Mouse (Mus musculus) T-cell, adult 2 months (primary cell): ENCODE measurements at regions not wholly inside any gene's neighbourhood (a gene's known extent, or its start where the extent isn't known, plus 50 kb on each side); places are given as distances from the start of the nearest gene placed in this dataset.

ENCODE experiments used
- DNase-seq: peaks from one replicate; pipeline ENCODE4 v3.0.0; 2022; ENCODE audit warnings: low spot score

DNA sequence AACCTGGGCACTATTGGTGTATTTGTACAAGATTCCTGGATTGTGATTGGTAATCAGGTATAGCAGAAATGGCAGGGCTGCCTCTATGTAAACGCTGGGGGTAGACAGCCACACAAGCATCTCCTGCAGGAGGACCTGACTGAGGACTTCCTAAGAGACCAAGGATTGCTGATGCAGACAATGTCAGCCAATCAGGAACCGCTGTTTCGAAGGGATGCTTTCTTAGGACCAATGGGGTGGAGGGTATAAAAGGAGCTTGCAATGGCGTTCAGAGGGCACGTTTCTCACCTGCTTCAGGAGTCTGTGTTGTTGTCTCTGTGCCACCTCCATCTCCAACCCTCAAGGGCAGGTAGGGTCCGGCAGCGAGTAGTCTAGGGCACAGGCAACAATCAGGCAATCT, 393.7 kb downstream of the Gm45692 start:
- no peak for DNase-seq

DNA sequence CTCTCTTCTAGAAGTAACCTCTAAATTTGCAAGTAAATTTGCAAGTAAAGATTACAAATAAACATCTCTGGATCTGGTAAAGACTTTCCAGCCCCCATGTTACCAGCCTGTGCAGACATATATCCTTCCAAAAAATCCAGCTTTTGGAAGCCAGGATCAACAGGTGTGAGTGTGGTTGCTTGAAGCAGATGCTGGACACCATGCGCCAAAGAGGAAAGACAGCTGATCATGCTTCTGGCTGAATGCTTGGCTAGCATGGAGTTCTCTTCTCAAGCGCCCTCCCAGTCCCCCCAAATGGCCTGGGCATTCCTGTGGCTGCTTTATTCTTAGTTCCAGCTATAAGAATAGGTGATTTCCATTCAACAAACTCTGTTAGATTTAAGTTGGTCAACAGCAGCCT, 404.9 kb downstream of the Gm45692 start:
- DNase-seq = no peak

DNA sequence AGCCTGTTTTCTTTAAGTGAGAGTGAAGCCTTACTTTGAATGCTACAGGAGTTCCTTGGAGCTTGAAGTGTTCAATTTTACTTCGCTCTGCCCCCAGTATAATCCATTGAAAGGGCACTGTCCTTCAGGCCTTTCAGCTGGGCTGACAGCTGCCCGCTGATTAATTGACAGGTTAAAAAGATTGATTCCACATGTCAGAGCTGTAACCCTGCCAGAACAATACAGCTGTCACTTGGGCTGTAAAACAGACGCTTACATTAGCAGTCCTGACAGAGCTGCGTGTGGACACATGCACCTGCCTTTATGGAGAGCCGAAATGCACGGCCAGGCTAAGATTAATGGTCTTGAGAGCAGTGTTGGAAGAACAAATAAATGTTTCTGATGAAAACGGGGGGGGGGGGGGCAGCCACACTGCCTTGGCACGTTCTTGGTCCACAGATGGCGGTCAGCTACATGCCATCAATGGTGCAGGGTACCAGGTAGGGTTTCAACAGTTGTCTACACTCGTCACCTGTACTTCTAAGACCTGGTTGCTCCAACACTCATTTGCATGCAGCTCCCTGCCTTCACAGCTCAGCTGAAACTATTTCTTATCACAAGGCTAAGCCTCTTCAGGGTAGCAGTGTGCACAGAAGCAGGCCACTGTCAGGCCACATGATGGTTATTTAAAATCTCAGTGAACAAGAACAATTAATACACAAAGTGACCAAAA, 407.3 kb downstream of the Gm45692 start:
- DNase-seq = no peak

DNA sequence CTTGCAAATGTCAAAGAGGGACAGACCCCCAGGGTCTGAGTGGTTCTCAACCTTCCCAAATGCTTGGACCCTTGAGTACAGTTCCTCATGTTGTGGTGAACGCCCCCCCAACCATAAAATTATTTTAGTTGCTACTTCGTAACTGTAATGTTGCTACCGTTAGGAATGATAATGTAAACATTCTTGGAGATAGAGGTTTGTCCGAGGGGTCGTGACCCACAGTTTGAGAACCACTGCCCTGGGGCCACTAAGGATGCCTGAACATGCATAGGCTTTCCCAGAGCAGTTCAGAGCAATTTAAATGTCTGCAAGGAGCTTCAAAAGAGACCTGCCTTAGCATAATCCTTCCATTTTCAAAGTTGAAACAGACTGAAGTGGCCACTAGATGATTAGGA, 407.8 kb downstream of the Gm45692 start:
- DNase-seq = no peak

DNA sequence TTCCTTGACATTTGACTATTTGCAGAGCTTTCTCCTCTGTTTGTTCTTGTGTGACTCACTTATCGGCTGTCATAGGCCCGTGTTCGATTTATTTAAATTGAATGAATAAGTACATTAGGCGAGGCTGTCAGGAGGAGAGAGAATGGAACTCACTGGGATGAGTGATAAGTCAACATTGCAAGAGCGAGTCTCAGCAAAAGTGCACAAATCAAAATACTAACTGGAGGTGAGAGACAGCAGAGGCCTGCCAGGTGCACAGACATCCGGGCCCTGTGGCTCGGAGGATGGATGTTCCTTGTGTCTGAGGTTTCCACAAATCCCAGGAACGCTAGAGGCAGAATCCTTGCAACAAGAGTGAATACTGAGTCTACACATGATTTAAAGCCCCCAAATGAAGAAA, 410.6 kb downstream of the Gm45692 start:
- DNase-seq = no peak

DNA sequence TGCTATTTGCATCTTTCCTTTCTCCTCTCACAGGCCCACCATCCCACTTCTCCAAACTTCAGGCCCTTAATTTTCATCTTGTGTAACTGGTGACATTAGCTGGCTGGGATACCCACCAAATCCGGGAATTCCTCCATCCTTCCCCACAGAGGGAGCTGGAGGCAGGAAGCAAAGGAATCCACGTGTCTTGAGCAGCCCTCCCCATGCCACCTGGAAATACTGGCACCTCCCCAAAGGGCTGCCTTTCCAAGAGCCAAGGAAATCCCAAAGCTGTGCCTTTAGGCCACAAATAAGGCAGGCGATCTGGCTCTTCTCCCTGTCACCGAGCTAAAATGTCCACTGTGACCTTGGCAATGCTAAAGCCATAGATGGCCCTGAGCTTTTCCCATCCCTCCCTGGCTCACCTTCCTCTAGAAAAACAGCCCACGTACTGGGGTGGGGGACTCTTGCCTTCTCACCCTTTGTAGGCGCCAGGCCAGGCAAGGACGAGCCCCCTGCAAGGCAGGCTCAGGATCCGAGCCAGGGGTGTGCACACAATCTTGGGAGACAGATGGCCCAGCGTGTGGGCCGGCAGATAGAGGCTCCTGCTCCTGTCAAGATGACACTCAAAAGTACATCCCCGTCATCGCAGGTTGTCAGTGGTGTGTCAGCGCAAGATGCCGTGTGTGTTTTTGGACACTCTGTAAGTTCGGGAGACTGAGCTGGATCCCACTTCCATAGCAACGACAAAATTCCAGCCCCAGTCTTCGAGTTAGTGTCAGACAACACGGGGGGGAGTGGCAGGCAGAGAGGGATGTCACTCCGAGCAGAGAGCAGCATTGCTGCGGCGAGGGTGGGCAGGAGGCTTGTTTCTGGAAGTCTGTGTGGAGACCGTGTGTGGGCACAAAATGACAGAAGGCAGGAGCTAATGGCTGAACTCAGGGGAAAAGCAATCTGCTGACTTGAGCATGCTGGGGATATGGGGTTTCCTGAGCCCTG, 414.4 kb downstream of the Gm45692 start:
- DNase-seq = no peak

DNA sequence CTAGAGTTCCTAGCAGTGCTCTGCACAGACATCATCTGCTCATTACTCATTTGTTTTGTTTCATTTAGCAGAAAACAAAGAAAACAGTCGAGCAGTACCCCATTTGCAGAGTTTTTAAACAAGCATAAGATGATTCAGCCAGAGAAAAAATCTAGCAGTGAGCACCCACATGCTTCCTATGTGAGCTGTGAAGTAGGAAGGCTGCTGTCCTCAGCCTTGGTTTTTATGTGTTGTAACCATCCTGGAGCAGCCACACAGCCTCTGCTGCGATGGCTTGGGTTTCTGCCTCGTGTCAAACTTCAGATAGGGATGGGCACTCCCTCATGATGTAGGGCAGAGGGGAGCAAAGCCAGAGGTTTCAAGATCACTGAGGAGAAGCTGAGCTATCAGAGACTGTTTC, 416.5 kb downstream of the Gm45692 start:
- DNase-seq = no peak

DNA sequence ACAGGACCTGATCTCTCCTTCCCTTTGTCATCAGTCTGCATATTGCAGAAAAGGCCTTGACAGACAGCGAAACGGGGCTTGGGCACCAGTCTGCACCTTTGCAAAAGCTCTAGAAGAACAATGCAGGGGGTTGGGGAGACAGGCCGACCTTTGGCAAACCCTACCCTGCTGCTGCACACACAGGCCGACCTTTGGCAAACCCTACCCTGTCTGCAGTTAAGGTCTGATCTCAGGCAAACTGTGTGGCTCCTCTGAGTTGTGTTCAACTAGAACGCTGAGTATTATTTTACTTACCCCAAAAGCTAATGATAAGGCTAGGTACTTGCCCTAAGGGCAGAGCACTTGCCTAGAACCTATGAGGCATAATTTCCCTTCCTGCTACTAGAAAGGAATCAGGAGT, 423.4 kb upstream of the Zfp703 start:
- DNase-seq = no peak

DNA sequence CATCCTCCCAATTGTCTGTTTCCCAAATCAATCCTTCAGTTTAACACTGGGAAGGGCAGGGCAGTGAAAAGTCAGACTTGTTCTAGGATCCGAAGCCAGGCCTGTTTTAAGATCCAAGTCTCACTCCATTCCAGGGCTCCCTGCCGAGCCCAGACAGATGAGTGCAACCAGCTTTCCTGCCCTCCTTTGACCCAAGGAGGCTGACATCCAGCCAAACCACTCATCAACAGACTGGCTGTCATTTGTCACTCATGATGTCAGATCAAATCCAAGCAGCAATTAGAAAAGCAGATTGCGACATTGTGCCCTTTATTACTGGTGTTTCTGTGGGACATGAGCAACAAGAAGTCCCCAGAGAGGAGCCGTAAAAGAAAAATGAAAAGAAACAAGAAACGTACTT, 417.9 kb upstream of the Zfp703 start:
- DNase-seq = no peak

DNA sequence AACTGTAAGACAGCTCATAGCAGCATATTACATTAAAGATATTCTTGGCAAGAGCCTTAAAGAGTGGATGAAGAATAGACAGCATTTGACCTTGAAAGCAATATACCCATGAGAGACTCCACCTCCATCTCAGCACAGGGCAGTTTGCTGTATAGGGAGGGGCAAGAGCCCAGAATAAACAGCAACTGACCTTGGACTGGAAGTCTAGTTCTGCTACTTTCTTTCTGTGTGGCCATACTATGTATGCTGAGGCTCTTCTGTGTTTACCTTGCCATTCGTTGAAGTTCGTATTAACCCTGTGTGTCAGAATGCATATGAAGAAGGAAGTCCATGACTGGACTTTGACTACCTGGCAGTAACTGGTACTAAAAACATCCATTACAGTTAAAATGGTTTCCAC, 414.0 kb upstream of the Zfp703 start:
- no peak for DNase-seq

DNA sequence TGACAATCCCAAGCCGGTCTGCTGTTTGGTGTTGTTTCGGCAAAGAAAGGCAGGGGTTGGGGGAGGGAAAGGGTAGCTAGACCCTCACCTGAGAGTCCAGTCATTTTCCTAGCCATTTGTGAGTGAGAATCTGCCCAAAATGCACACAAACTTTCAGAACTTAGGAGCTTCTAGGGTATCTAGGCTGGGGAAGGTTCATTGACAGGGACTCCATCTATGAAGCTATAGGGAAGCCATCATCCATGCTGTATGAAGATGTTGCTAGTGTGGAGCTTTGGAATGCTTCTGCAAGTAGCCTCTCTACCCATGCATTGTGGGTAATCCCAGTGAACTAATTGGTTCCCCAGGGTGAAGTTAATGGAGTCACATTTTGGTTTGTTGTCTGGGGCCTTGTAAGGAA, 412.9 kb upstream of the Zfp703 start:
- DNase-seq = no peak

DNA sequence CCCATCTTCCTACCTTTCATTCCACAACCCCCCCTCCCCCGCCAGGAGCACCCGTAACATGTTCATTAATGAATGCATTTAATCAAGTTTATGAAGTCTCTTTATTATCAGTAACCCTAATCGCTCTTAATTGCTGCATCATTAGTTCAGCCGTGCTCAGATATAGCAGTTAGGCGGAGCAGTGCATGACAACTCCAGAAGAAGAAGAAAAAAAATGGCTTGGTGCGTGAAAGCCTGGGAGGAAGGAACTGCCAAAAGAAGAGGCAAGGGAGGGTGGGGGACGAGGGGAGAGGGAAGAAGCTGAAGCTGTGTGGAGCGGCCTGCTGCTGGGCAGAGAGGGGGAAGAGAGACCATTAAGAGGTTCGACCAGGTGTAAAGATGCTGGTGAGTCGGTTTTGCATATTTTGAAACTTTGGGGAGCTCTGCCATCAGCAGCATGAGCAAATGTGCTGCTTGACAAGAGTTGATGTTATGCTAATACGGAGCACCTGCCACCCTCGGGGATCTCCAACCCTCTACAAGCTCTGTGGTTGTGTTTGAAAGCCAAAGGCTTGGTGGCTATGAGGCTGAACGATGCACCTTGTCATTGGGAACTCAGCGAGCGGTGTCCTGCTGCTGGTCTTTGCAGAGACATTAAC, 408.6 kb upstream of the Zfp703 start:
- no peak for DNase-seq

DNA sequence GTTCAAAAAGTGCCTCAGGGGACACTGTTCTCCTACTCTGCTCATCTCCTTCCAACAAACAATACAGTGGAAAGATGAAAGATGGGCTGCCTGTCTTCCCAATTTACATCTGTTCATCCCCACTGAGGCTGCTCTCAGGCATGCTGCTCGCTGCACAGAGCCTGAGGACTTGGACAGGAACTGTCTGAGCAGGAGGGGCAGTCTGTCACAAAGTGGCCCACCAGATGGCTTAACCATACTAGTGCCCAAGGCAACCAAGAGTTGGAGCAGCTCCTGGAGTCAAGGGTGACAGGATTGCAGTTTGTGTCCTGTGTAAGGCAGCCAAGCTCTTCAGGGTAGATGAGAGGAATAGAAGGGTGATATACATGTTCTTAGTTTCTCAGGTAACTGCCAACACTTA, 388.3 kb upstream of the Zfp703 start:
- no peak for DNase-seq

DNA sequence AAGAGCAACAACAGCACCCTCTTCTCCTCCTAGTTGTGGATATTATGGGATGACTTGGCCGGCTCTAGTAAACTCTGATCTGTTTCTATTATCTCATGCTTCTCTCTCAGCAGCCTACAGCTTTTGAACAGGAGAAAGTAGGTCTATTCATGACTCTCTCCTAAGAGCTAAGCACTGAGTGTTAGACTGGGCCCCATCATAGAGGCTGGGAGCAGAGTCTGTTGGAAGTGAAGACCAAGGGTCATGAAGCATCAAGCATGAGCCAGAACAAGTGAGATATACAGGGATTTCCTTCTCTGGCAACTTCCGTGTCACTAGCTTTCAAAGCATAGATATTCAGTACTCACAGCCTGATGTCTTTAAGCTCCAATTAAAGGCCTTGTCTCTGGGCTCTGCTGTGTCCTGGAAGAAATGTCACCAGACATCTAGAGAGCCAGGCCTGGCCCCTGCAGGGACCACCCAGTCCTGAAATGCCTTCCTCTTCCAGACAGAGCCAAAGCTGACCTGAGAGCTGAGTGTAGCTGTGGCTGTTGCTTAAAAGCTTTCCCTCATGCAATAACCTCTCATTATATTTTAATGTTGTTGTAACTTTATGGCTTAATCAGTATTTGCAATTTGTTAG, 386.4 kb upstream of the Zfp703 start:
- no peak for DNase-seq

DNA sequence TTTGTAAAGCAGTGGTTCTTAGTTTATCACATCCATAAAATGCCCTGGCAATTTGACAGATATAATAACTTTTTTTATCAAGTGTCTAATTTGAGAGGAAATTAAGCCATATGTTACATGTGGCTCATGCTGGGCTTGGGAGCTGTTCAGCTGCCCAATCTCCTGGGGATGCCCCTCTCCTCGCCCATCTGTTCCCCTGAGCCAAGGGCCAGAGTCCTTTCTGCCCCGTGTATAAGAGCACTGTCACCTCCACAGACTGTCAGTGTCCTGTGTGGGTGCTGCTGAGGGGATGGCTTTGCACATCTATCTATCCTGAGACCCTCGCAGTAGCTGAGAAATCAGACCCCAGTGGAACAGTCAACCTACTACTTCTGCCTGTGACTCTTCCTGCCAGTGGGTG, 385.9 kb upstream of the Zfp703 start:
- DNase-seq = no peak

DNA sequence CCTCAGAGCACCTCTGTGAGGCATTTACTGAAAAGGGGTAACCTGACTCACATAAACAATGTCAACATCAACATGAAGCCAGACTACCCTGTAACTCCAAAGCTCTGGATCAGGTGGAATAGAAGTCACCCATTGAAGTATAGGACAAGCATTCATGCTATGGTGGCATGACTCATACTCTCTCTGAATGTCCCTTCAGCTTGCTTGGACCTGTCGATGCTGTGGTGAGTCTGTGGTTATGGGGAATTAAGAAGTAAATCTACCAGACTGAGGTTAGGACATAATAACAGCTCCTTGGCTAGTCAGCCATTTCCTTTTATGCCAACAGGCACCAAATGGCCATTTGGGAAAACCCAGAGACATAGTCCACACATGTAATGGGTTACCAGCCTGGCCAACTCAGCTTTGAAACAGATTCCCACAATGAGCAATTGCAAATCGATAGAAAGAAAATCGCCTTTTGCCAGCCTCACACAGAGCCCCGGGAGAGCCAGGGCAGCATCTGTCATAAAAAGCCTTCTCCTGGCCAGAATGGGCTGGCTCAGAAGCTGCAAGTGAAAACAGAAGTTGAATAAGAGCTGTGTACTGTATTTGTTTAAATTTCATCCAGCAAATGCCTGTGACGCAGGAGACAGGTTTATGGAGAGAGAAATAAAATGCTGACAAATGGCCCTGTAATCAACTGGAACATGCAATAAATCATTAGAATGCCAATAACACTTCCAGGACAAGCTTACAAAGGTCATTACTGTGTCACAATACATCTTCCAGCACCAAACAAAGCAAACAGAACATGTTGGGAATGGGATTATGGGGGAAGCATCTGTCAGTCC, 383.4 kb upstream of the Zfp703 start:
- no peak for DNase-seq

DNA sequence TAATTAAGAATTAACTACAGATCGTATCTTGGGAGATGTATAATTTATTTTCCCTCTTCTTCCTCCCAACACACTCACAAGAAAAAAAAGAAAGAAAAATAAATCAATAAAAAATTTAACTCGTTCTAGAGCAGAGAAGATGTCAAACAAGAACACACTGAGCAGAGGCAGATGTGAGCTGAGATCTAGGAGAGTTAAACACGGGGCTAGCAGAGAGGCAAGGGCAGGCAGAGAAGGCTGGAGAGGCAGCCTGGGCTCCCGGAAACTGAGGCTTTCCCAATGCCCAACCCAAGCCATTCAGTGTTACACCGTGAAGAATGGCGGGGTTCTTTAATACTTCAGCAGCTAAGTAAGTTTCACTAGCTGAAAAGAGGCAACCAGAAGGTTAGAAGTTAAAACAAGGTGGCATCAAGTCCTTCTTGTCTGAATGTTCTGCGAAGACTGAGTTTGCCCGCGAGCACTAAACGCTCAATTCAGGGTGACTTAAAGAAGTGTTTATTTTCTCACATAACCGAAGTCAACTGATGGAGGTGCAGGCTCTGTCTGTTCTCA, 382.7 kb upstream of the Zfp703 start:
- no peak for DNase-seq

DNA sequence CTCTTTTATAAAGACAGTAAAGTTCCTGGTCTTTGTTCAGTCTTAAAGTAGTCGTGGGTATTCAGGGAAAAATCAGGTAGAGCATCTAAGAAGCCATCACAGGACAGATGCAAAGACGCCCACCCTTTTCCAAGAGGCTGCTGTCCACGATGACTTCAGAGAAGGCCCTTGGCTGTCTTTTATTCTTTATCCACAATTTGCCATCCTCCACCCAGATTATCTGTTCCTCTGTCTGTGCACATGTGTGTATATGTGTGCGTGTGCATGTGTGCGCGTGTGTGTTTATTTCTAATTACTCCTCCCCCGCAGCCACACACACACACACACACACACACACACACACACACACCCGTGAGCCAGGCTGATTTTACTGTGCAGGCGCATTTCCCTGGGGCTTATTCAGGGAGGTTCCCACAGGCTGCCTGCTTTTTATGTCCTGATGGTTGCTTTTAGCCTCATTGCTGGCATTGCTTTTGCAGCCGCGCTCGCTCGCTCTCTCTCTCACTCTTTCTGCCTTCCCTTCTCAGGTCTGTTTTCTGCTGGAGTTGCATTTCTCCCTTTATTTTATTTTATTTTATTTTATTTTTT, 381.6 kb upstream of the Zfp703 start:
- DNase-seq = no peak

DNA sequence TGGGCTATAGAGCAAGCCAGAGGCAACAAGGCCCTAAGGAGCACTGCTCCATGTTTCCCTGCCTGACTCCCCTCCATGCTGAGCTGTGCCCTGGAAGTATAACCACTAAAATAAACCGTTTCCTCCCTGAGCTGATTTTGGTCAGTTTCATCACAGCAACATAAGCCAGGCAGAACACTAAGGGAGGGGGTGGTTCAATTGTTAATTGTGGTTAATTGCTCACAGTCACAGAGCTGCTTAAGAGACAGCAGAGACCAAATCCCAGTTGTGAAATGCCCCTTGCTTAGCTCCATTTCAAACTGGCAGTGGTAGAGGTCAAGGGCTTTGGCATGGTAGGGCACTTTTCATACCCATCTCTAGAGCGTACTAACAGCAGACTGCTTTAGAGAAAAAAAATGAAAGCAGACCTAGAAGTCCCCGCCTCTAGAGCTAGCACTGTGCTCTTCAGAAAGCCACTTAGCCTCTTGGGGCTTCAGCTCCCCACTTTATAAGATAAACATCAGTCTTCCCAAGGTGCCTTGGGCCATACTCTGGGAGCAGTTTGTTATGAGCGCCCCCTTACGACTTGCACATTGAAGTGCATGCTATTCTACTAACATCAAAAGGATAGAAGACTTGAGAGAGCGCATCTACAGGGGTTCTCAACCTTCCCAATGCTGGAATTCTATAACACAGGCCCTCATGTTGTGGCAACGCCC, 380.3 kb upstream of the Zfp703 start:
- DNase-seq = no peak

DNA sequence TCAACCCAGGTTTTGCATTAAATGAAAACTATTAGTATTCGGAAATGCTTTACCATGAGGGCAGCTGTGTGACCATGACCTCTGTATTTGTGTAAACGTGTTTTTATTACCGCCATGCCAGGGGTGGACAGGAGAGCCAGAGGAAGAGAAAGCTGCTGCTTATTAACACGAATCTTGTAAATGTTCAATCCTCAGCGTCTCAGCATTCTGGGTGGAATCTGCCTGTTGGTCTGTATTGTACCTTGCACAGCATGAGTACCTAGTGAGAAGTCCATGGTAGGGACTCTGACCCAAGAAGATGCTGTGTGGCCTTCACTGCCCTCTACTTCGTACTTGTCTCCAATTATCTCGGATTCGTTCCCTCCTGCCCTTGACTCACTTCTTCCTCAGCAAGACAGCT, 378.6 kb upstream of the Zfp703 start:
- DNase-seq = no peak
